Mouse (Mus musculus) liver, embryonic 14.5 days (tissue): ENCODE results near the gene Suds3.

ENCODE experiments used
- CTCF ChIP-seq: IDR thresholded peaks from 2 replicates; pipeline ENCODE4 v1.5.1; 2016; ENCODE audit warnings: antibody characterized with exemption, low read depth, control low read depth
- EP300 ChIP-seq: IDR thresholded peaks from 2 replicates; pipeline ENCODE4 v1.6.1; 2016; ENCODE audit warnings: antibody characterized with exemption, low read depth

DNA sequence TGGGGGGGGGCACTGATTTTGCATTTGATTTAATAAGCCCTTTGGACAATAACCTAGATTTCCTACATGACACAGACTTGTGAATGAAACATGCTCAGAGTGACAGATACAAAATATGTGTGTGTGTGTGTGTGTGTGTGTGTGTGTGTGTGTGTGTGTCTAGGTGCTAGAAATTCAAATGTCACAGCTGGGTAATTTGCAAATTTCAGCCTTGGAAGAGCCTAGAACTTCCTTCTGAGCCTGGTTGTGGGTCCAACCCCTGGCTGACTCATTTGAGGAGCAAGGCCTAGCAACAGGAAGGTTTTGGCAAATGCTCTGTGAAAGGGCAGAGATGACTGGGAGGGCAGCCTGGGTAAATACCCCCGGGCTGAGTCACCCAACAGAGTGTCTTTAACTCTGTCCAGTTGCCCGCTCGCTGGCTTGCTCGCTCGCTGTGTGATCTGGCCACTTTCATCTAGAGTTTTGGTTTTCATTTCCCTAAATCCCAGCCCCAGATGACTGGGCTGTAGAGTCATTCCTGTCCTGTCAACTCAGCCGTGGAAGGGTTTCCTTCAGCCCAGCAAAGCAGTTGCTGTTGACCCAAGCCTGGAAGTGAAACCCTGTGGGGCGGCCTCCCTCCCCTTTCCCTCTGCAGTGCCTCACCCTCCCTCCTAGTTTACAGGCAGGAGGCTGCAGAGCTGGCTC, 42.6 kb upstream of the Suds3 start:
- TF ChIP-seq EP300 (no peak), CTCF (no peak)
